Mouse (Mus musculus): Measurements from ENCODE around the gene Rflnb. TPM values are rescaled to one million over a fixed set of nuclear protein-coding genes. Genes with fewer than 3 reads are reported as not detected.

The Rflnb gene
- polyA plus RNA-seq, 1 experiment from 2014 or later, result 7.5 TPM

GRCm38 (mm10) chr11:76050967-76051512, 23.5 kb upstream of the Rflnb start:
- H3K9ac ChIP-seq, result no peak overlapping the region
- H3K27me3 ChIP-seq, result no peaks in the 10 kb centered on the region
- H3K27ac ChIP-seq, result no peak overlapping the region
- no peak overlapping the region for H3K4me2 ChIP-seq
- no peak overlapping the region for H3K4me3 ChIP-seq
- no peak for ATAC-seq (ENCODE audit: low FRiP score)
- H3K4me1 ChIP-seq (replicated peaks), result 0 out of 2 replicates have a peak, but pooled peaks cover 3% of the 10 kb centered on the region
- WGBS, result 51% methylated on average over 5 of the region's 5 CpGs
- peaks cover 33% of the 10 kb centered on the region for H3K36me3 ChIP-seq
- H3K9me3 ChIP-seq, result no peaks in the 10 kb centered on the region

GRCm38 (mm10) chr11:76050509-76050908, 22.9 kb upstream of the Rflnb start:
- 36% methylated on average over 3 of the region's 3 CpGs for WGBS
- Histone ChIP-seq H3K9me3 (no peaks in the 10 kb centered on the region), H3K27me3 (no peaks in the 10 kb centered on the region), H3K27ac (no peak overlapping the region), H3K4me2 (no peak overlapping the region), H3K4me3 (no peak overlapping the region), H3K9ac (no peak overlapping the region), H3K36me3 (peaks cover 34% of the 10 kb centered on the region), H3K4me1 (replicated peaks) (0 out of 2 replicates have a peak, but pooled peaks cover 3% of the 10 kb centered on the region)
- ATAC-seq (ENCODE audit: low FRiP score), result no peak

GRCm38 (mm10) chr11:76045367-76045766, 17.8 kb upstream of the Rflnb start:
- peaks cover 32% of the 10 kb centered on the region for H3K4me1 ChIP-seq (replicated peaks)
- H3K27ac ChIP-seq, result no peak overlapping the region
- no peaks in the 10 kb centered on the region for H3K9me3 ChIP-seq
- 82% methylated on average over 6 of the region's 6 CpGs for WGBS
- no peak overlapping the region for H3K4me3 ChIP-seq
- H3K9ac ChIP-seq, result no peak overlapping the region
- peaks cover 36% of the 10 kb centered on the region for H3K36me3 ChIP-seq
- no peak for ATAC-seq (ENCODE audit: low FRiP score)
- no peak overlapping the region for H3K4me2 ChIP-seq
- no peaks in the 10 kb centered on the region for H3K27me3 ChIP-seq

- Histone ChIP-seq H3K27ac (peak overlapping the region; percentile 30; the same call in 1 of the 2 replicates), H3K27me3 (no peaks in the 10 kb centered on the region), H3K4me2 (no peak overlapping the region), H3K4me1 (replicated peaks) (peaks cover 32% of the 10 kb centered on the region), H3K9me3 (no peaks in the 10 kb centered on the region), H3K9ac (no peak overlapping the region), H3K4me3 (no peak overlapping the region), H3K36me3 (peaks cover 36% of the 10 kb centered on the region)
- no peak for ATAC-seq (ENCODE audit: low FRiP score)
- 63% methylated on average over 6 of the region's 6 CpGs for WGBS
Measured at GRCm38 (mm10) chr11:76044468-76044867, 16.9 kb upstream of the Rflnb start.

GRCm38 (mm10) chr11:76042882-76043281, 15.3 kb upstream of the Rflnb start:
- WGBS, result 43% methylated on average over 5 of the region's 5 CpGs
- peaks cover 29% of the 10 kb centered on the region for H3K4me1 ChIP-seq (replicated peaks)
- H3K36me3 ChIP-seq, result peaks cover 29% of the 10 kb centered on the region
- 0 out of 2 replicates have a peak overlapping the region, but pooled peaks have one; percentile 39 for H3K9ac ChIP-seq
- no peaks in the 10 kb centered on the region for H3K27me3 ChIP-seq
- no peak for ATAC-seq (ENCODE audit: low FRiP score)
- no peak overlapping the region for H3K4me3 ChIP-seq
- H3K27ac ChIP-seq, result no peak overlapping the region
- no peaks in the 10 kb centered on the region for H3K9me3 ChIP-seq
- H3K4me2 ChIP-seq, result no peak overlapping the region

- Histone ChIP-seq H3K27me3 (no peaks in the 10 kb centered on the region), H3K27ac (no peak overlapping the region), H3K4me1 (replicated peaks) (peaks cover 29% of the 10 kb centered on the region), H3K36me3 (peaks cover 25% of the 10 kb centered on the region), H3K9me3 (no peaks in the 10 kb centered on the region), H3K9ac (no peak overlapping the region), H3K4me3 (no peak overlapping the region), H3K4me2 (no peak overlapping the region)
- ATAC-seq (ENCODE audit: low FRiP score), result no peak
- 66% methylated on average over 10 of the region's 10 CpGs for WGBS
Measured at GRCm38 (mm10) chr11:76042041-76042638, 14.6 kb upstream of the Rflnb start.

- peaks cover 13% of the 10 kb centered on the region for H3K36me3 ChIP-seq
- H3K9ac ChIP-seq, result no peak overlapping the region
- ATAC-seq (ENCODE audit: low FRiP score), result no peak
- no peak overlapping the region for H3K4me3 ChIP-seq
- no peaks in the 10 kb centered on the region for H3K27me3 ChIP-seq
- 83% methylated on average over 4 of the region's 4 CpGs for WGBS
- H3K27ac ChIP-seq, result no peak overlapping the region
- H3K9me3 ChIP-seq, result no peaks in the 10 kb centered on the region
- H3K4me1 ChIP-seq (replicated peaks), result peaks cover 29% of the 10 kb centered on the region
- no peak overlapping the region for H3K4me2 ChIP-seq
Measured at GRCm38 (mm10) chr11:76040761-76041376, 13.3 kb upstream of the Rflnb start.

- H3K4me3 ChIP-seq, result no peak overlapping the region
- no peaks in the 10 kb centered on the region for H3K9me3 ChIP-seq
- H3K27me3 ChIP-seq, result no peaks in the 10 kb centered on the region
- WGBS, result 92% methylated on average over 8 of the region's 8 CpGs
- peaks cover 27% of the 10 kb centered on the region for H3K4me1 ChIP-seq (replicated peaks)
- H3K36me3 ChIP-seq, result peaks cover 6% of the 10 kb centered on the region
- H3K27ac ChIP-seq, result no peak overlapping the region
- H3K4me2 ChIP-seq, result no peak overlapping the region
- no peak for ATAC-seq (ENCODE audit: low FRiP score)
- no peak overlapping the region for H3K9ac ChIP-seq
Measured at GRCm38 (mm10) chr11:76040106-76040505, 12.5 kb upstream of the Rflnb start.

GRCm38 (mm10) chr11:76039271-76040053, 11.9 kb upstream of the Rflnb start:
- Histone ChIP-seq H3K9ac (no peak overlapping the region), H3K4me3 (no peak overlapping the region), H3K4me1 (replicated peaks) (peaks cover 21% of the 10 kb centered on the region), H3K9me3 (no peaks in the 10 kb centered on the region), H3K36me3 (peaks cover under 1% of the 10 kb centered on the region; the same call in 1 of the 2 replicates), H3K27me3 (no peaks in the 10 kb centered on the region), H3K27ac (no peak overlapping the region), H3K4me2 (no peak overlapping the region)
- ATAC-seq (ENCODE audit: low FRiP score), result no peak
- WGBS, result 93% methylated on average over 3 of the region's 3 CpGs

GRCm38 (mm10) chr11:76037581-76038294, 10.2 kb upstream of the Rflnb start:
- Histone ChIP-seq H3K27ac (no peak overlapping the region), H3K9me3 (no peaks in the 10 kb centered on the region), H3K27me3 (no peaks in the 10 kb centered on the region), H3K4me3 (no peak overlapping the region), H3K9ac (no peak overlapping the region), H3K4me1 (replicated peaks) (peaks cover 9% of the 10 kb centered on the region), H3K36me3 (no peaks in the 10 kb centered on the region), H3K4me2 (no peak overlapping the region)
- ATAC-seq (ENCODE audit: low FRiP score), result no peak
- WGBS, result 44% methylated on average over 6 of the region's 6 CpGs

- H3K4me3 ChIP-seq, result no peak overlapping the region
- no peaks in the 10 kb centered on the region for H3K9me3 ChIP-seq
- no peak overlapping the region for H3K27ac ChIP-seq
- no peak for ATAC-seq (ENCODE audit: low FRiP score)
- H3K36me3 ChIP-seq, result no peaks in the 10 kb centered on the region
- H3K27me3 ChIP-seq, result 0 out of 2 replicates have a peak, but pooled peaks cover 1% of the 10 kb centered on the region
- 80% methylated on average over 8 of the region's 8 CpGs for WGBS
- no peak overlapping the region for H3K9ac ChIP-seq
- H3K4me1 ChIP-seq (replicated peaks), result no peaks in the 10 kb centered on the region; the same call in 1 of the 2 replicates
- no peak overlapping the region for H3K4me2 ChIP-seq
Measured at GRCm38 (mm10) chr11:76035182-76035581, 7.6 kb upstream of the Rflnb start.

GRCm38 (mm10) chr11:76033836-76034235, 6.3 kb upstream of the Rflnb start:
- H3K36me3 ChIP-seq, result no peaks in the 10 kb centered on the region
- H3K4me2 ChIP-seq, result no peak overlapping the region
- no peak for ATAC-seq (ENCODE audit: low FRiP score)
- no peaks in the 10 kb centered on the region; the same call in 1 of the 2 replicates for H3K4me1 ChIP-seq (replicated peaks)
- H3K27ac ChIP-seq, result no peak overlapping the region
- no peaks in the 10 kb centered on the region for H3K9me3 ChIP-seq
- WGBS, result 58% methylated on average over 4 of the region's 4 CpGs
- H3K9ac ChIP-seq, result no peak overlapping the region
- no peak overlapping the region for H3K4me3 ChIP-seq
- peaks cover 9% of the 10 kb centered on the region; the same call in 1 of the 2 replicates for H3K27me3 ChIP-seq
